ENCODE assay signal across 9 mouse cellular contexts in genomic region chr17:67071231-67072009, GRCm38 (mm10).
A peak's percentile ranks its signal among the peaks of the same experiment; 100 is the strongest.
DNase-seq lines count a peak whose midpoint lies in the region; ATAC-seq lines count a peak whose summit lies in the region.
"Had no signal": no experiment of that assay in that cellular context is flagged by ENCODE, and none has a peak within 500 bp of the region (broad histone marks: within the 10 kb centered on the region; RNA-seq: fewer than 3 reads in every experiment).

No protein-coding gene starts in this region.

- H3K27ac ChIP-seq in forebrain, embryonic 15.5 days (replicated peaks): no peak overlapping the region
- no peak overlapping the region for H3K27ac ChIP-seq in forebrain, embryonic 11.5 days (ENCODE audit: low read depth, low read length)
- H3K27ac ChIP-seq in neural tube, embryonic 13.5 days (replicated peaks): peak overlapping the region; percentile 38; the same call in 1 of the 2 replicates
- H3K27ac ChIP-seq: left cerebral cortex, adult 2 months had no signal

- peak; percentile 95 for ATAC-seq in forebrain, embryonic 15.5 days (replicated peaks)
- no peak for ATAC-seq in forebrain, embryonic 11.5 days (replicated peaks; ENCODE audit: low FRiP score)
- peak; percentile 53; the same call in 1 of the 2 replicates for ATAC-seq in neural tube, embryonic 13.5 days (ENCODE audit: low read depth)
- no peak for ATAC-seq in CD4-positive, CD25-positive, alpha-beta regulatory T cell, adult 4 months

- H3K27me3 ChIP-seq in forebrain, embryonic 15.5 days: 0 out of 2 replicates have a peak, but pooled peaks cover 4% of the 10 kb centered on the region
- no peaks in the 10 kb centered on the region for H3K27me3 ChIP-seq in forebrain, embryonic 11.5 days (ENCODE audit: control insufficient read depth, insufficient read depth, low read length)
- H3K27me3 ChIP-seq in neural tube, embryonic 13.5 days: no peaks in the 10 kb centered on the region

- H3K4me1 ChIP-seq in forebrain, embryonic 15.5 days: peaks cover 35% of the 10 kb centered on the region
- no peaks in the 10 kb centered on the region for H3K4me1 ChIP-seq in forebrain, embryonic 11.5 days (replicated peaks; ENCODE audit: control insufficient read depth, insufficient read depth, low read length)
- peaks cover 12% of the 10 kb centered on the region; the same call in 1 of the 2 replicates for H3K4me1 ChIP-seq in neural tube, embryonic 13.5 days (replicated peaks)

- DNase-seq in forebrain, embryonic 11.5 days (ENCODE audit: low spot score): no peak
- no peak for DNase-seq in neural tube, embryonic 10.5 days (ENCODE audit: extremely low spot score, low spot score)
- peak; percentile 52 to 73 for DNase-seq in heart, postnatal 14 days
- peak; percentile 17 for DNase-seq in right cerebral cortex, postnatal 14 days
- no peak for DNase-seq in urinary bladder, postnatal 25 days (ENCODE audit: low spot score)

- H3K4me2 ChIP-seq in forebrain, embryonic 15.5 days (replicated peaks): no peak overlapping the region
- no peak overlapping the region for H3K4me2 ChIP-seq in forebrain, embryonic 11.5 days (ENCODE audit: low read depth, low read length, severe bottlenecking)
- no peak overlapping the region for H3K4me2 ChIP-seq in neural tube, embryonic 13.5 days

- H3K36me3 ChIP-seq in forebrain, embryonic 15.5 days: no peaks in the 10 kb centered on the region
- H3K36me3 ChIP-seq in forebrain, embryonic 11.5 days (ENCODE audit: control insufficient read depth, insufficient read depth, low read length): no peaks in the 10 kb centered on the region
- no peaks in the 10 kb centered on the region for H3K36me3 ChIP-seq in neural tube, embryonic 13.5 days

- H3K9ac ChIP-seq in forebrain, embryonic 15.5 days (replicated peaks): no peak overlapping the region
- H3K9ac ChIP-seq in forebrain, embryonic 11.5 days (ENCODE audit: low read length): no peak overlapping the region
- no peak overlapping the region for H3K9ac ChIP-seq in neural tube, embryonic 13.5 days

- intact Hi-C loops in heart, postnatal 14 days (cut with DNase I): loop anchor here (5.0 kb wide), 2 partner anchors 101 to 281 kb away; partner anchors contain the start of gene Ptprm

- H3K4me3 ChIP-seq in forebrain, embryonic 15.5 days: no peak overlapping the region
- no peak overlapping the region for H3K4me3 ChIP-seq in forebrain, embryonic 11.5 days (ENCODE audit: low read depth, low read length)
- H3K4me3 ChIP-seq in neural tube, embryonic 13.5 days: no peak overlapping the region
- H3K4me3 ChIP-seq: left cerebral cortex, adult 2 months had no signal

- H3K9me3 ChIP-seq in forebrain, embryonic 15.5 days: no peaks in the 10 kb centered on the region
- H3K9me3 ChIP-seq in forebrain, embryonic 11.5 days (ENCODE audit: control insufficient read depth, low read length): no peaks in the 10 kb centered on the region
- no peaks in the 10 kb centered on the region for H3K9me3 ChIP-seq in neural tube, embryonic 13.5 days

- WGBS in forebrain, embryonic 15.5 days: 36% methylated on average over 7 of the region's 7 CpGs
- WGBS in forebrain, embryonic 11.5 days: 86% methylated on average over 7 of the region's 7 CpGs
- 81% methylated on average over 7 of the region's 7 CpGs for WGBS in neural tube, embryonic 13.5 days

Comparison
In these comparisons a context has a peak if more than half of its experiments do, and no peak if none do; other contexts are left out.
1. ATAC-seq: peak in forebrain, embryonic 15.5 days (single experiment) and neural tube, embryonic 13.5 days (single experiment); none in forebrain, embryonic 11.5 days (single experiment) and CD4-positive, CD25-positive, alpha-beta regulatory T cell, adult 4 months (single experiment).
2. DNase-seq: peak in heart, postnatal 14 days (2 of 2) and right cerebral cortex, postnatal 14 days (single experiment); none in forebrain, embryonic 11.5 days (single experiment), neural tube, embryonic 10.5 days (single experiment) and urinary bladder, postnatal 25 days (single experiment).